ENCODE assay signal across 33 mouse cellular contexts in genomic region chr14:32509443-32509961, GRCm38 (mm10). TPM values are rescaled to one million over a fixed set of nuclear protein-coding genes. Genes with fewer than 3 reads are reported as not detected.
DNase-seq lines count a peak whose midpoint lies in the region; ATAC-seq and TF ChIP-seq lines count a peak whose summit lies in the region.
"Had no signal": no experiment of that assay in that cellular context is flagged by ENCODE, and none has a peak within 500 bp of the region (broad histone marks: within the 10 kb centered on the region; RNA-seq: fewer than 3 reads in every experiment).

No protein-coding gene starts in this region.

- H3K4me2 ChIP-seq in lung, postnatal 0 days (replicated peaks; ENCODE audit: low read depth, low read length): no peak overlapping the region
- H3K4me2 ChIP-seq: forebrain, embryonic 13.5 days; heart, embryonic 11.5 days; hindbrain, embryonic 12.5 days; hindbrain, embryonic 15.5 days had no signal

- H3K9me3 ChIP-seq in lung, postnatal 0 days (ENCODE audit: low read length): no peaks in the 10 kb centered on the region
- H3K9me3 ChIP-seq: forebrain, embryonic 10.5 days; forebrain, embryonic 13.5 days; G1E; hindbrain, embryonic 12.5 days; hindbrain, embryonic 15.5 days had no signal

- no peak overlapping the region for H3K27ac ChIP-seq in lung, postnatal 0 days (ENCODE audit: low read length)
- H3K27ac ChIP-seq: forebrain, embryonic 10.5 days; forebrain, embryonic 13.5 days; hindbrain, embryonic 12.5 days; hindbrain, embryonic 15.5 days had no signal

- no peak; the same call in 1 of the 2 replicates for TF ChIP-seq CTCF in lung, postnatal 0 days (IDR thresholded peaks at IDR 0.05)

- no peak overlapping the region for H3K4me3 ChIP-seq in lung, postnatal 0 days (ENCODE audit: low read depth, low read length)
- H3K4me3 ChIP-seq: forebrain, embryonic 10.5 days; forebrain, embryonic 13.5 days; hindbrain, embryonic 12.5 days; hindbrain, embryonic 15.5 days had no signal

- H3K4me1 ChIP-seq in lung, postnatal 0 days (ENCODE audit: insufficient read depth, low read depth, low read length): no peaks in the 10 kb centered on the region

- H3K27me3 ChIP-seq in lung, postnatal 0 days (replicated peaks; ENCODE audit: insufficient read depth, low read length): no peaks in the 10 kb centered on the region
- H3K27me3 ChIP-seq: CH12.LX; forebrain, embryonic 13.5 days; hindbrain, embryonic 12.5 days; hindbrain, embryonic 15.5 days had no signal

- no peaks in the 10 kb centered on the region for H3K36me3 ChIP-seq in lung, postnatal 0 days (ENCODE audit: insufficient read depth, low read length)
- H3K36me3 ChIP-seq: forebrain, embryonic 10.5 days; G1E; hindbrain, embryonic 12.5 days; hindbrain, embryonic 15.5 days had no signal

- H3K9ac ChIP-seq in lung, postnatal 0 days (replicated peaks; ENCODE audit: low read depth): no peak overlapping the region
- H3K9ac ChIP-seq: forebrain, embryonic 13.5 days; hindbrain, embryonic 12.5 days; hindbrain, embryonic 15.5 days had no signal

- peak; percentile 59 for ATAC-seq in lung, postnatal 0 days
- ATAC-seq in common myeloid progenitor, adult 5-6 weeks (replicated peaks; ENCODE audit: low read depth, poor library complexity, severe bottlenecking): 0 out of 2 replicates have a peak, but pooled peaks have one; percentile 30
- peak; percentile 55 for ATAC-seq in megakaryocyte progenitor cell, adult 5-6 weeks (replicated peaks; ENCODE audit: poor library complexity)
- ATAC-seq: activated CD4-positive, CD25-positive, alpha-beta regulatory T cell, adult 4 months; forebrain, embryonic 13.5 days; forebrain, embryonic 16.5 days had no signal

- peak; percentile 66 for TF ChIP-seq EP300 in lung, postnatal 0 days (IDR thresholded peaks at IDR 0.05)

- WGBS in lung, postnatal 0 days: 68% methylated on average over 6 of the region's 6 CpGs

- peak; percentile 58 for DNase-seq in lung, postnatal 0 days (ENCODE audit: low spot score)
- no peak for DNase-seq in lung, postnatal 14 days
- DNase-seq in 416B (ENCODE audit: low read depth): peak; percentile 51
- DNase-seq in urinary bladder, postnatal 36 days (ENCODE audit: low spot score in 2 of 2): no peak
- DNase-seq in cerebellum, postnatal 36 days: no peak
- DNase-seq: adrenal gland, adult 8-10 months; adrenal gland, postnatal 25 days; B cell, adult 2 months; cerebellum, adult 11-12 months; cerebellum, adult 8-10 months; cerebellum, postnatal 14 days; gastrocnemius, postnatal 10 days; gastrocnemius, postnatal 36 days; heart, adult 11 months had no signal

RNA-seq across cellular contexts. Expression of gene Ercc6, which starts 3.8 kb away (rescaled TPM):
- polyA plus RNA-seq in lung, postnatal 0 days (2015; fragmentation: Nextera tagmentation; extraction: Ambion mirVana): 12.9 and 15.6 TPM in 2 replicates
- 20.4 and 24.4 TPM in 2 replicates for total RNA-seq in common myeloid progenitor, adult 5-6 weeks (2017)
- 18.2 and 21.2 TPM in 2 replicates for total RNA-seq in megakaryocyte progenitor cell, adult 5-6 weeks (2015)
- total RNA-seq in megakaryocyte progenitor cell, adult 5-6 weeks (2017): 19.9 and 27.7 TPM in 2 replicates

RNA-seq across cellular contexts. Expression of gene Chat, which starts 43.7 kb away (rescaled TPM):
- polyA plus RNA-seq in lung, postnatal 0 days (2015; fragmentation: Nextera tagmentation; extraction: Ambion mirVana): not detected in 2 replicates
- total RNA-seq in common myeloid progenitor, adult 5-6 weeks (2017): not detected in 2 replicates
- total RNA-seq in megakaryocyte progenitor cell, adult 5-6 weeks (2015): not detected in 2 replicates
- total RNA-seq in megakaryocyte progenitor cell, adult 5-6 weeks (2017): not detected in 2 replicates
- total RNA-seq: adrenal gland, adult 8-10 months; adrenal gland, postnatal 25 days; CH12.LX; gastrocnemius, adult 18-20 months; gastrocnemius, postnatal 10 days; gastrocnemius, postnatal 36 days; heart, adult 8-10 months; heart, postnatal 25 days; hematopoietic stem cell, adult 5-6 weeks had no signal
- polyA plus RNA-seq: activated CD4-positive, CD25-positive, alpha-beta regulatory T cell, adult 4 months; embryonic facial prominence, embryonic 11.5 days; embryonic facial prominence, embryonic 14.5 days; forebrain, embryonic 10.5 days; G1E; heart, embryonic 11.5 days; heart, embryonic 14.5 days; heart, postnatal 0 days had no signal

RNA-seq across cellular contexts. Expression of gene Slc18a3, which starts 44.9 kb away (rescaled TPM):
- 0.07 TPM in 1 of 2 replicates, not detected in the other for polyA plus RNA-seq in lung, postnatal 0 days (2015; fragmentation: Nextera tagmentation; extraction: Ambion mirVana)
- not detected in 2 replicates for total RNA-seq in common myeloid progenitor, adult 5-6 weeks (2017)
- total RNA-seq in megakaryocyte progenitor cell, adult 5-6 weeks (2015): not detected in 2 replicates
- total RNA-seq in megakaryocyte progenitor cell, adult 5-6 weeks (2017): not detected in 2 replicates
- total RNA-seq: adrenal gland, adult 8-10 months; adrenal gland, postnatal 25 days; CH12.LX; G1E; gastrocnemius, adult 18-20 months; gastrocnemius, postnatal 10 days; gastrocnemius, postnatal 36 days; heart, postnatal 25 days; hematopoietic stem cell, adult 5-6 weeks had no signal
- polyA plus RNA-seq: activated CD4-positive, CD25-positive, alpha-beta regulatory T cell, adult 4 months; G1E; heart, embryonic 11.5 days; heart, postnatal 0 days had no signal

Comparison
In these comparisons a context has a peak if more than half of its experiments do, and no peak if none do; other contexts are left out.
1. DNase-seq: peak in lung, postnatal 0 days (single experiment) and 416B (single experiment); none in lung, postnatal 14 days (single experiment), urinary bladder, postnatal 36 days (0 of 2) and cerebellum, postnatal 36 days (0 of 2).
2. Peak in every context shown above with its lines, with median percentiles within 50 percentile points of each other: ATAC-seq.